Mouse (Mus musculus) small intestine, adult 2 months (tissue): ENCODE measurements at regions not wholly inside any gene's neighbourhood (a gene's known extent, or its start where the extent isn't known, plus 50 kb on each side); places are given as distances from the start of the nearest gene placed in this dataset.

Experiments
- CTCF ChIP-seq: fragments of 200-500 bp; IDR thresholded peaks from 2 replicates; pipeline ENCODE4 v1.5.1; 2012; ENCODE audit warnings: low read depth, mild to moderate bottlenecking, control low read depth, inconsistent platforms, low read length, moderate library complexity, mixed read lengths; ENCODE audit not compliant: insufficient replicate concordance, insufficient read length; ENCODE audit errors: extremely low read depth
- POLR2A ChIP-seq: fragments of 200-500 bp; IDR thresholded peaks from 2 replicates; pipeline ENCODE4 v1.6.1; 2012; ENCODE audit warnings: low read depth, mild to moderate bottlenecking, control low read depth, inconsistent platforms, low read length, moderate library complexity

DNA sequence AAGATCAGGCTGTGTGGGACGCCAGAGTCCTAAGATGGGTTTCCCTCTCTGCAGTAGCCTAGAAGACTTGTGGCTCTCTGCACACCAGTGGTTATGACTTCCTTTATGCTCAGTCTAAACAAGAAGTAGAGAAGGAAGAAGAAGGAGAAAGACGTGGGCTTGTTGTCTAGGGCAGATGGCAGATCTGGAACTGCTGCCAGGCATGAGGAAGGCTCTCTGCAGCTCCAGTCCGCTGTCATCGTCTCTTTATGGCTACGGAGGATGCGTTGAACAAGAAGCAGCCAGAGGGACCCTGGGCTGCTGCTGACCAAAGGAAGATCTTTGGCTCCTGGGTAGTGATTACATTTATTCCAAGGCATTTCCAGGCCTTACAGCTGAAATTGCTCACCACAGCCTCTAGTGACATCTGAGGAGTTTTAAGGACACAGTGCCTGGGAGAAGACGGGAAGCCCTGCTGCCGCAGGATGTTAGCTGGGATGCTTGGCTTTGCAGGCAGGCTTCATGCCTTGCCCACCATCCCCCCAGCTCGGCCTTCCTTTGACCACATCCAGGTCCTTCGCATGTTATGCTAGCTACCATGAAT is 229.6 kb upstream of the Dio3 start:
- TF ChIP-seq POLR2A (no peak), CTCF (no peak)
